Mouse (Mus musculus) heart, adult 2 months (tissue): ENCODE data around the gene Tom1l2.

Source experiments
- EP300 ChIP-seq: fragments of 200-500 bp; IDR thresholded peaks from 2 replicates; pipeline ENCODE4 v1.6.1; 2011; ENCODE audit warnings: low read depth, low read length, control low read depth; ENCODE audit not compliant: insufficient read depth
- POLR2A ChIP-seq: fragments of 200-500 bp; IDR thresholded peaks from 2 replicates; pipeline ENCODE4 v1.6.1; 2011; ENCODE audit warnings: mild to moderate bottlenecking, low read depth, low read length, control low read depth; ENCODE audit not compliant: insufficient read depth

GRCm38 (mm10) chr11:60384762-60385421, 32.2 kb upstream of the Tom1l2 start:
- TF ChIP-seq POLR2A (no peak), EP300 (no peak)
